Mouse (Mus musculus): ENCODE results near the gene Mettl15. TPM values are rescaled to one million over a fixed set of nuclear protein-coding genes. Genes with fewer than 3 reads are reported as not detected.

The Mettl15 gene
- polyA plus RNA-seq, 1 experiment, result 3.7 TPM

- Histone ChIP-seq H3K27ac (ENCODE audit: control insufficient read depth, insufficient read depth, low read depth, low read length) (no peak overlapping the region), H3K27me3 (ENCODE audit: control insufficient read depth, insufficient read depth, low read length) (no peaks in the 10 kb centered on the region), H3K4me1 (ENCODE audit: control insufficient read depth, insufficient read depth, low read length) (no peaks in the 10 kb centered on the region), H3K36me3 (ENCODE audit: control insufficient read depth, insufficient read depth, low read length) (no peaks in the 10 kb centered on the region), H3K4me3 (ENCODE audit: control insufficient read depth, low read depth, low read length) (no peak overlapping the region)
- TF ChIP-seq CTCF (IDR thresholded peaks at IDR 0.05; ENCODE audit: control insufficient read depth, insufficient read depth, insufficient replicate concordance, low read depth, low read length), result no peak
- no peak for TF ChIP-seq POLR2A (IDR thresholded peaks at IDR 0.05; ENCODE audit: control insufficient read depth, low read depth, low read length)
Measured at GRCm38 (mm10) chr2:109130718-109131117, 149.8 kb downstream of the Mettl15 start.

GRCm38 (mm10) chr2:109129921-109130320 lies 150.6 kb downstream of the Mettl15 start:
- no peaks in the 10 kb centered on the region for H3K36me3 ChIP-seq (ENCODE audit: control insufficient read depth, insufficient read depth, low read length)
- no peak overlapping the region for H3K4me3 ChIP-seq (ENCODE audit: control insufficient read depth, low read depth, low read length)
- H3K4me1 ChIP-seq (ENCODE audit: control insufficient read depth, insufficient read depth, low read length), result no peaks in the 10 kb centered on the region
- H3K27ac ChIP-seq (ENCODE audit: control insufficient read depth, insufficient read depth, low read depth, low read length), result no peak overlapping the region
- H3K27me3 ChIP-seq (ENCODE audit: control insufficient read depth, insufficient read depth, low read length), result no peaks in the 10 kb centered on the region
- TF ChIP-seq POLR2A (IDR thresholded peaks at IDR 0.05; ENCODE audit: control insufficient read depth, low read depth, low read length), result no peak
- TF ChIP-seq CTCF (IDR thresholded peaks at IDR 0.05; ENCODE audit: control insufficient read depth, insufficient read depth, insufficient replicate concordance, low read depth, low read length), result no peak

GRCm38 (mm10) chr2:109105773-109106484 lies 174.6 kb downstream of the Mettl15 start:
- TF ChIP-seq POLR2A (IDR thresholded peaks at IDR 0.05; ENCODE audit: control insufficient read depth, low read depth, low read length) (no peak), CTCF (IDR thresholded peaks at IDR 0.05; ENCODE audit: control insufficient read depth, insufficient read depth, insufficient replicate concordance, low read depth, low read length) (no peak)
- no peak overlapping the region for H3K4me3 ChIP-seq (ENCODE audit: control insufficient read depth, low read depth, low read length)
- H3K27me3 ChIP-seq (ENCODE audit: control insufficient read depth, insufficient read depth, low read length), result no peaks in the 10 kb centered on the region
- H3K4me1 ChIP-seq (ENCODE audit: control insufficient read depth, insufficient read depth, low read length), result no peaks in the 10 kb centered on the region
- no peak overlapping the region for H3K27ac ChIP-seq (ENCODE audit: control insufficient read depth, insufficient read depth, low read depth, low read length)
- no peaks in the 10 kb centered on the region for H3K36me3 ChIP-seq (ENCODE audit: control insufficient read depth, insufficient read depth, low read length)

- TF ChIP-seq CTCF (IDR thresholded peaks at IDR 0.05; ENCODE audit: control insufficient read depth, insufficient read depth, insufficient replicate concordance, low read depth, low read length) (no peak), POLR2A (IDR thresholded peaks at IDR 0.05; ENCODE audit: control insufficient read depth, low read depth, low read length) (no peak)
Measured at GRCm38 (mm10) chr2:109049686-109050085, 230.9 kb downstream of the Mettl15 start.

More at GRCm38 (mm10) chr2:109049686-109050085, 230.9 kb downstream of the Mettl15 start:
- Histone ChIP-seq H3K27ac (ENCODE audit: control insufficient read depth, insufficient read depth, low read depth, low read length) (no peak overlapping the region), H3K4me3 (ENCODE audit: control insufficient read depth, low read depth, low read length) (no peak overlapping the region), H3K27me3 (ENCODE audit: control insufficient read depth, insufficient read depth, low read length) (no peaks in the 10 kb centered on the region), H3K36me3 (ENCODE audit: control insufficient read depth, insufficient read depth, low read length) (no peaks in the 10 kb centered on the region), H3K4me1 (ENCODE audit: control insufficient read depth, insufficient read depth, low read length) (no peaks in the 10 kb centered on the region)

Other genes starting within 250 kb of the Mettl15 start
- 3.3 and 3.8 TPM in 2 replicates for gene Kif18a, start within 50 bp of the Mettl15 start, polyA plus RNA-seq (2012; rRNA removed)